Mouse (Mus musculus) midbrain, embryonic 12.5 days (tissue): ENCODE results near the gene Krt83. TPM values are rescaled to one million over a fixed set of nuclear protein-coding genes. Genes with fewer than 3 reads are reported as not detected.

Experiments
- ATAC-seq: fragments of 200-750 bp; cut with Nextera tagmentation; 2 replicates; pipeline ENCODE4 v1.8.0; 2017; ENCODE audit warnings: low read depth, moderate TSS enrichment, moderate library complexity; ENCODE audit not compliant: low FRiP score
- H3K27ac ChIP-seq: fragments of 300-500 bp; sonication (generic); replicated peaks from 2 replicates; pipeline ENCODE4 v1.5.1; 2016; ENCODE audit warnings: mild to moderate bottlenecking
- H3K27me3 ChIP-seq: fragments of 300-500 bp; sonication (generic); 2 replicates; pipeline ENCODE4 v1.6.1; 2016; ENCODE audit warnings: mild to moderate bottlenecking
- H3K36me3 ChIP-seq: fragments of 300-500 bp; sonication (generic); 2 replicates; pipeline ENCODE4 v1.6.1; 2016
- H3K4me1 ChIP-seq: fragments of 300-500 bp; sonication (generic); 2 replicates; pipeline ENCODE4 v1.6.1; 2016
- H3K4me2 ChIP-seq: fragments of 300-500 bp; sonication (generic); replicated peaks from 2 replicates; pipeline ENCODE4 v1.6.1; 2016; ENCODE audit warnings: mild to moderate bottlenecking, moderate library complexity
- H3K4me3 ChIP-seq: fragments of 300-500 bp; sonication (generic); 2 replicates; pipeline ENCODE4 v1.5.1; 2016; ENCODE audit warnings: mild to moderate bottlenecking
- H3K9ac ChIP-seq: fragments of 300-500 bp; sonication (generic); replicated peaks from 2 replicates; pipeline ENCODE4 v1.6.1; 2016; ENCODE audit warnings: mild to moderate bottlenecking, moderate library complexity
- H3K9me3 ChIP-seq: fragments of 300-500 bp; sonication (generic); 2 replicates; pipeline ENCODE4 v1.6.1; 2016; ENCODE audit warnings: mild to moderate bottlenecking
- WGBS: fragments of 180-500 bp; shearing (Covaris S2); methylation state at CpG from one replicate; pipeline ENCODE4 v1.1.7; 2016; 5-methylcytosine and 5-hydroxymethylcytosine counted together
- polyA plus RNA-seq: library from polyadenylated mRNA; unstranded; fragments of >200 nt; fragmentation: Nextera tagmentation; extraction: Ambion mirVana; gene quantifications from 2 replicates; pipeline ENCODE4 v1.2.1, GENCODE M21; 2016

Krt83 gene
- polyA plus RNA-seq, 1 experiment from 2014 or later, result not detected

- Histone ChIP-seq H3K27ac (no peak within 1 kb of the TSS), H3K4me3 (no peak within 1 kb of the TSS), H3K27me3 (no peaks in the 10 kb centered on the region), H3K4me2 (no peak within 1 kb of the TSS), H3K4me1 (0 out of 2 replicates have a peak, but pooled peaks cover 4% of the 10 kb centered on the region), H3K9ac (no peak within 1 kb of the TSS), H3K9me3 (no peaks in the 10 kb centered on the region), H3K36me3 (no peaks in the 10 kb centered on the region)
- ATAC-seq, result no peak
- 87% methylated on average over 13 of the region's 13 CpGs for WGBS
Measured at GRCm38 (mm10) chr15:101463651-101464050, 27.7 kb downstream of the Krt83 start, which contains the start of gene Krt81. TSS of gene Krt81 (minus strand) at chr15:101463751.

GRCm38 (mm10) chr15:101459283-101459682 lies 32.0 kb downstream of the Krt83 start:
- no peaks in the 10 kb centered on the region for H3K36me3 ChIP-seq
- no peaks in the 10 kb centered on the region for H3K27me3 ChIP-seq
- H3K27ac ChIP-seq, result no peak overlapping the region
- H3K4me3 ChIP-seq, result no peak overlapping the region
- no peak overlapping the region for H3K9ac ChIP-seq
- no peak overlapping the region for H3K4me2 ChIP-seq
- 0 out of 2 replicates have a peak, but pooled peaks cover 6% of the 10 kb centered on the region for H3K9me3 ChIP-seq
- WGBS, result 84% methylated on average over 14 of the region's 14 CpGs
- no peak for ATAC-seq
- peaks cover 10% of the 10 kb centered on the region; the same call in 1 of the 2 replicates for H3K4me1 ChIP-seq

GRCm38 (mm10) chr15:101458361-101458930 lies 32.9 kb downstream of the Krt83 start:
- H3K36me3 ChIP-seq, result no peaks in the 10 kb centered on the region
- no peak overlapping the region for H3K9ac ChIP-seq
- 0 out of 2 replicates have a peak, but pooled peaks cover 6% of the 10 kb centered on the region for H3K9me3 ChIP-seq
- WGBS, result 47% methylated on average over 16 of the region's 16 CpGs
- peaks cover 10% of the 10 kb centered on the region; the same call in 1 of the 2 replicates for H3K4me1 ChIP-seq
- no peak overlapping the region for H3K4me2 ChIP-seq
- no peaks in the 10 kb centered on the region for H3K27me3 ChIP-seq
- H3K27ac ChIP-seq, result no peak overlapping the region
- ATAC-seq, result no peak
- H3K4me3 ChIP-seq, result no peak overlapping the region

- Histone ChIP-seq H3K9ac (no peak overlapping the region), H3K36me3 (no peaks in the 10 kb centered on the region), H3K9me3 (0 out of 2 replicates have a peak, but pooled peaks cover 6% of the 10 kb centered on the region), H3K4me2 (no peak overlapping the region), H3K27ac (no peak overlapping the region), H3K27me3 (no peaks in the 10 kb centered on the region), H3K4me1 (peaks cover 13% of the 10 kb centered on the region; the same call in 1 of the 2 replicates), H3K4me3 (no peak overlapping the region)
- ATAC-seq, result no peak
- 83% methylated on average over 6 of the region's 6 CpGs for WGBS
Measured at GRCm38 (mm10) chr15:101455891-101456290, 35.4 kb downstream of the Krt83 start.

- ATAC-seq, result no peak
- WGBS, result 91% methylated on average over 2 of the region's 2 CpGs
Measured at GRCm38 (mm10) chr15:101455292-101455691, 36.0 kb downstream of the Krt83 start.

GRCm38 (mm10) chr15:101454774-101455173 lies 36.5 kb downstream of the Krt83 start:
- Histone ChIP-seq H3K27me3 (no peaks in the 10 kb centered on the region), H3K27ac (no peak overlapping the region), H3K4me2 (no peak overlapping the region), H3K36me3 (no peaks in the 10 kb centered on the region), H3K4me1 (peaks cover 13% of the 10 kb centered on the region; the same call in 1 of the 2 replicates), H3K9me3 (0 out of 2 replicates have a peak, but pooled peaks cover 6% of the 10 kb centered on the region), H3K9ac (no peak overlapping the region), H3K4me3 (no peak overlapping the region)
- no peak for ATAC-seq
- 90% methylated on average over 8 of the region's 8 CpGs for WGBS

More at GRCm38 (mm10) chr15:101455292-101455691, 36.0 kb downstream of the Krt83 start:
- no peak overlapping the region for H3K4me2 ChIP-seq
- no peak overlapping the region for H3K9ac ChIP-seq
- H3K9me3 ChIP-seq, result 0 out of 2 replicates have a peak, but pooled peaks cover 6% of the 10 kb centered on the region
- no peaks in the 10 kb centered on the region for H3K36me3 ChIP-seq
- peaks cover 13% of the 10 kb centered on the region; the same call in 1 of the 2 replicates for H3K4me1 ChIP-seq
- H3K4me3 ChIP-seq, result no peak overlapping the region
- H3K27me3 ChIP-seq, result no peaks in the 10 kb centered on the region
- no peak overlapping the region for H3K27ac ChIP-seq

GRCm38 (mm10) chr15:101453093-101453736 lies 38.1 kb downstream of the Krt83 start:
- Histone ChIP-seq H3K4me1 (peaks cover 4% of the 10 kb centered on the region; the same call in 1 of the 2 replicates), H3K9me3 (0 out of 2 replicates have a peak, but pooled peaks cover 6% of the 10 kb centered on the region), H3K36me3 (no peaks in the 10 kb centered on the region), H3K4me2 (peak overlapping the region; percentile 28; the same call in 1 of the 2 replicates), H3K27ac (no peak overlapping the region), H3K9ac (no peak overlapping the region), H3K4me3 (no peak overlapping the region), H3K27me3 (no peaks in the 10 kb centered on the region)
- WGBS, result 5% methylated on average over 13 of the region's 13 CpGs
- ATAC-seq, result 0 out of 2 replicates have a peak, but pooled peaks have one; percentile 34

GRCm38 (mm10) chr15:101447444-101447843 lies 43.9 kb downstream of the Krt83 start, which contains the start of gene Krt88:
TSS of gene Krt88 (plus strand) at chr15:101447744.
- Histone ChIP-seq H3K4me3 (no peak within 1 kb of the TSS), H3K9me3 (no peaks in the 10 kb centered on the region), H3K36me3 (no peaks in the 10 kb centered on the region), H3K9ac (no peak within 1 kb of the TSS), H3K4me1 (no peaks in the 10 kb centered on the region), H3K27ac (no peak within 1 kb of the TSS), H3K27me3 (no peaks in the 10 kb centered on the region), H3K4me2 (no peak within 1 kb of the TSS)
- WGBS, result 74% methylated on average over 2 of the region's 2 CpGs
- no peak for ATAC-seq

GRCm38 (mm10) chr15:101446572-101446971 lies 44.7 kb downstream of the Krt83 start:
- no peaks in the 10 kb centered on the region for H3K27me3 ChIP-seq
- H3K27ac ChIP-seq, result no peak overlapping the region
- no peak for ATAC-seq
- 80% methylated on average over 11 of the region's 11 CpGs for WGBS
- no peaks in the 10 kb centered on the region for H3K36me3 ChIP-seq
- no peak overlapping the region for H3K4me3 ChIP-seq
- H3K4me1 ChIP-seq, result no peaks in the 10 kb centered on the region
- H3K4me2 ChIP-seq, result no peak overlapping the region
- H3K9ac ChIP-seq, result no peak overlapping the region
- H3K9me3 ChIP-seq, result no peaks in the 10 kb centered on the region

- no peaks in the 10 kb centered on the region for H3K9me3 ChIP-seq
- H3K9ac ChIP-seq, result no peak overlapping the region
- ATAC-seq, result no peak
- H3K4me3 ChIP-seq, result no peak overlapping the region
- 74% methylated on average over 4 of the region's 4 CpGs for WGBS
- H3K27ac ChIP-seq, result no peak overlapping the region
- no peak overlapping the region for H3K4me2 ChIP-seq
- H3K27me3 ChIP-seq, result peaks cover 38% of the 10 kb centered on the region
- H3K4me1 ChIP-seq, result peaks cover 7% of the 10 kb centered on the region; the same call in 1 of the 2 replicates
- H3K36me3 ChIP-seq, result no peaks in the 10 kb centered on the region
Measured at GRCm38 (mm10) chr15:101440837-101441236, 50.5 kb downstream of the Krt83 start.

- no peak for ATAC-seq
- Histone ChIP-seq H3K4me3 (peak within 1 kb of the TSS; percentile 39), H3K4me2 (peak within 1 kb of the TSS; percentile 68), H3K27ac (no peak within 1 kb of the TSS), H3K9me3 (no peaks in the 10 kb centered on the region), H3K9ac (peak within 1 kb of the TSS; percentile 49), H3K4me1 (peaks cover 7% of the 10 kb centered on the region; the same call in 1 of the 2 replicates), H3K36me3 (no peaks in the 10 kb centered on the region), H3K27me3 (peaks cover 38% of the 10 kb centered on the region)
- 2% methylated on average over 34 of the region's 34 CpGs for WGBS
Measured at GRCm38 (mm10) chr15:101438555-101438954, 52.8 kb downstream of the Krt83 start, which contains the start of gene Krt87. TSS of gene Krt87 (minus strand) at chr15:101438804.

GRCm38 (mm10) chr15:101436611-101437010 lies 54.7 kb downstream of the Krt83 start:
- no peak overlapping the region for H3K4me2 ChIP-seq
- H3K4me1 ChIP-seq, result peaks cover 7% of the 10 kb centered on the region; the same call in 1 of the 2 replicates
- no peak for ATAC-seq
- H3K9me3 ChIP-seq, result no peaks in the 10 kb centered on the region
- no peak overlapping the region for H3K4me3 ChIP-seq
- no peaks in the 10 kb centered on the region for H3K36me3 ChIP-seq
- WGBS, result 93% methylated on average over 7 of the region's 7 CpGs
- no peak overlapping the region for H3K9ac ChIP-seq
- no peak overlapping the region for H3K27ac ChIP-seq
- peaks cover 38% of the 10 kb centered on the region for H3K27me3 ChIP-seq
